Mouse (Mus musculus): ENCODE measurements around the gene Gm9958. TPM values are rescaled to one million over a fixed set of nuclear protein-coding genes. Genes with fewer than 3 reads are reported as not detected.

The Gm9958 gene
- polyA plus RNA-seq (2016; fragmentation: Nextera tagmentation; extraction: Ambion mirVana): 6.1 and 8.4 TPM in 2 replicates

DNA sequence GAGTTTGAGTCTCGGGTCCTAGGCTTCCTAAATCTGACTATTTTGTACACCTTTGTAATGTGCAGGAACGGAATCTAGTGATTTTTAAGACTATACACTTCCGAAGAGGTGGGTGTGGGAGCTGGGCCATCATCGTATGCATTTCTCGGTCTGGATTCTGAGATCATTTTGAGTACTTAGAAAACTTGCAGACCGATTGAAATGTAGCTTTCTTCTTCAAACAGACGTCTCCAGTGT lies at the start of gene Gm9958:
Gene Gm9958 (plus strand): TSS at position 138 of the 237 bp plus-strand sequence.
- no peak for ATAC-seq (ENCODE audit: insufficient number of reproducible peaks, insufficient read depth, low FRiP score, low TSS enrichment, low read depth)
- 3% methylated on average over 7 of the region's 7 CpGs for WGBS
- peak within 1 kb of the TSS; percentile 100 for H3K27ac ChIP-seq
- H3K9me3 ChIP-seq: no peaks in the 10 kb centered on the region
- peak within 1 kb of the TSS; percentile 73 for H3K4me2 ChIP-seq
- no peaks in the 10 kb centered on the region for H3K36me3 ChIP-seq
- peak within 1 kb of the TSS; percentile 98 for H3K9ac ChIP-seq (replicated peaks)
- peaks cover 20% of the 10 kb centered on the region for H3K4me1 ChIP-seq (replicated peaks)
- no peaks in the 10 kb centered on the region for H3K27me3 ChIP-seq
- peak within 1 kb of the TSS; percentile 94 for H3K4me3 ChIP-seq (replicated peaks)

DNA sequence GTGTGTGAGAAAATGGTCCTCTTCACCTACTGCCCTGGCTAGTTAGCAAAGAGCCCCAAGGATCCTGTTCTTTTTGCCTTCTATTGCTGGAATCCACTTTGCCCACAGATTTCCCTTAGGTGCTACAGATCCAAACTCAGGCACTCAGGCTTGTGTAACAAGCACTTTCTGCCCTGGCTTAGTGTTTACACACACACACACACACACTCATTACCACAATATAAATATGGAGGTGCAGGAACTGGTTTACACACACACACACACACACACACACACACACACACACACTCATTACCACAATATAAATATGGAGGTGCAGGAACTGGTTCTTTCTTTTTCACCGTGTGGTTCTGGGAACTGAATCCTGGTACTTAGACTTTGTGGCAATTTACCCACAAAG lies 35.9 kb upstream of the Gm9958 start:
- Histone ChIP-seq H3K9ac (replicated peaks) (no peak overlapping the region), H3K4me3 (replicated peaks) (no peak overlapping the region), H3K27ac (no peak overlapping the region), H3K4me2 (no peak overlapping the region), H3K36me3 (no peaks in the 10 kb centered on the region), H3K27me3 (no peaks in the 10 kb centered on the region), H3K9me3 (no peaks in the 10 kb centered on the region), H3K4me1 (replicated peaks) (no peaks in the 10 kb centered on the region)
- WGBS: 77% methylated on average over 1 of the region's 1 CpGs
- ATAC-seq (ENCODE audit: insufficient number of reproducible peaks, insufficient read depth, low FRiP score, low TSS enrichment, low read depth): no peak

DNA sequence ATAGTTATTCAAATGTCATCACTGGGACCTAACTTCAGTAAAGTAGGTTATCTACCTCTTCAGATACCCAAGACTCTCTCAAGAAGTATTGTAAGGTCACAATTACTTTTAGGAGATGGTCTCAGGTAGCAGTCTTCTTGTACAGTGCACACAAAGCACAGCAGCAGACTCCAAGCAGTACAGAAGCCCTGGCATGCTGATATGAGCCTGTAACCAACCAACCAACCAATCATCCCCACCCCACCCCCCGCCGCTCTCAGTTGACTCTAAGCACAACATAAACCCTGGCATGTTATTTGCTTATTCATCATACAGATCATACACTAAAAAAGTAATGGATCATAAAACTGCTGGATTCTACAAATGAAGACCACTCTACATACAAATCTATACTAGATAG lies 34.5 kb upstream of the Gm9958 start:
- Histone ChIP-seq H3K36me3 (no peaks in the 10 kb centered on the region), H3K4me2 (no peak overlapping the region), H3K4me3 (replicated peaks) (no peak overlapping the region), H3K9me3 (no peaks in the 10 kb centered on the region), H3K27me3 (no peaks in the 10 kb centered on the region), H3K4me1 (replicated peaks) (no peaks in the 10 kb centered on the region), H3K27ac (no peak overlapping the region), H3K9ac (replicated peaks) (no peak overlapping the region)
- no peak for ATAC-seq (ENCODE audit: insufficient number of reproducible peaks, insufficient read depth, low FRiP score, low TSS enrichment, low read depth)
- 86% methylated on average over 2 of the region's 2 CpGs for WGBS

DNA sequence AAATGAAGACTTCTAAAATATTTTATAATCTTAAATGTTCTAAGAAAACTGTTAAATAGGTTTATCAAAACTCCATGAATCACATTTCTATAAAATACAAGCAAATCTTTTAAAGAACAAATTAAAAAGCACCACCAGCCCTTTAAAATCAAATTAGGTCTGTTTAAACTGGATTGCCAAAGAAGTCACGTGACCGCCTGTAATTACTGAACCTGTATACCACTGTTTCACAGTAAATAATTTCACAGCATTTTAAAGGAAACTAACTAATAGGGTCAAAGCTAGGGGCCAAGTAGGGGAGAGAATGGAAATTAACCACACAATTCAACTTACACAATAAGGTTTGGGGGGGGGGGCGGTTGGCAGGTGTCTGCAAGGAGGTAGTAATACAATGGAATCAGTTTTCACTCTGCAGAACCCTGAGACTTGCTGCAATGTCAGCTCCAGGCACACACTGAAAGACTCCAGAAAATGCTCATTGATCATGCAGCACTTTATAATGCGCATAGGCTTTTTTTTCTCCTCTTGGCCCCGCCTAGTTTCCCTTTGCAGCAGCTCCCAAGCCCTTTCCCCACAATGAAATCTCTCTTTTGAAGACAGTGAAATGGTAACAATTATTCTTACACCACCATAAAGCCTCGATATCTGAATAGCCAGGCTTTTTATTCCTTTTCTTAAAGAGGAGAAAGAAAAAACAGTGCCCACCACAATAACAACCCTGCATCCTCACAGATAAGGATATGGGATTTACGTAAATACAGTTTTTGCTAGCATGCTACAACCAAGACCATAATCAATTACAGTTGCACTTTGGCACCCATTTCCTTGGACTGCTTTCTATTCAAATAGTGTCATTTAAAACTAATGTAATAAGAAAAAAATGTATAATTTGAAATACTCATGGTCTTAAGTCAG lies 28.6 kb upstream of the Gm9958 start:
- Histone ChIP-seq H3K4me3 (replicated peaks) (no peak overlapping the region), H3K9ac (replicated peaks) (no peak overlapping the region), H3K36me3 (no peaks in the 10 kb centered on the region), H3K4me1 (replicated peaks) (peaks cover 23% of the 10 kb centered on the region), H3K27me3 (no peaks in the 10 kb centered on the region), H3K27ac (no peak overlapping the region), H3K9me3 (no peaks in the 10 kb centered on the region), H3K4me2 (no peak overlapping the region)
- WGBS: 76% methylated on average over 7 of the region's 7 CpGs
- no peak for ATAC-seq (ENCODE audit: insufficient number of reproducible peaks, insufficient read depth, low FRiP score, low TSS enrichment, low read depth)

DNA sequence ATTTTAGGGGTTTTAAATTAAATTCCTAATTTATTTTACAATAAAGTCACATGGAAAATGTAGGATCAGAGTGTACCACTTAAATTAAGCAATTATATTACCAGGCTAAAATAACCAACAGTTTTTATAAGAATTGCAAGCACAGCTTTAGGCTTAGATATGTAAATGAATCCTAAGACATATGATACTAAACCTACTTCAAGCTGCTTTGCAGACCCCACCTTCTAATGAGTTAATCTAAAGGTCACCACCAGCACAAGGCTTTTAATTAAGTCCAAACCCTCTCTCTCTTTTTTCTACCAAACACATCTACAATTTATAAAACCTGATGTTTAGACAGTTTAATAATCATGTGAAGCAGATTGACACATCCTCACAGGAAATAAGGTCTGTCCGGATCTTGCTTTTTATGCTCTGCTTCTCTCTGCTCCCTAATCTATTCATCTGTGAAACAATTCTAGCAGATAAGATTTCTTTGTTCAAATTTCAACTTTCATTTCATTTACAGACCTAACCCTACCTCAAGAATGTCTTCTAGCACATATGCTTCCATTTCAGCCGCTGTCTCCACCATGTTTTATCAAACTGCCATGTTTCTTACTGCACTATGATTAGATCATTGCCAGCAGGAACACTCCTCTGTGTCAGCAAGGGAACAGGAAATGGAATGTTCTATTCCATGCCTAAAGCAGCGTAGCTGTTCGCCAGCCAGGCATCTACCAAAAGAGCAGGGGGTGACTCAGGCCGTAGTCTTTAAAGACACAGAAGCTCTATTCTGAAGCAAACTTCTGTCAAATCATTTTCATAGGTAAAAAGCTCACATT lies 27.7 kb upstream of the Gm9958 start:
- peak overlapping the region; percentile 41 for H3K4me2 ChIP-seq
- H3K27ac ChIP-seq: no peak overlapping the region
- no peaks in the 10 kb centered on the region for H3K36me3 ChIP-seq
- no peak overlapping the region for H3K4me3 ChIP-seq (replicated peaks)
- peaks cover 23% of the 10 kb centered on the region for H3K4me1 ChIP-seq (replicated peaks)
- ATAC-seq (ENCODE audit: insufficient number of reproducible peaks, insufficient read depth, low FRiP score, low TSS enrichment, low read depth): no peak
- no peak overlapping the region for H3K9ac ChIP-seq (replicated peaks)
- H3K9me3 ChIP-seq: no peaks in the 10 kb centered on the region
- whole genome bisulfite sequencing: 24% methylated on average over 5 of the region's 5 CpGs
- no peaks in the 10 kb centered on the region for H3K27me3 ChIP-seq

DNA sequence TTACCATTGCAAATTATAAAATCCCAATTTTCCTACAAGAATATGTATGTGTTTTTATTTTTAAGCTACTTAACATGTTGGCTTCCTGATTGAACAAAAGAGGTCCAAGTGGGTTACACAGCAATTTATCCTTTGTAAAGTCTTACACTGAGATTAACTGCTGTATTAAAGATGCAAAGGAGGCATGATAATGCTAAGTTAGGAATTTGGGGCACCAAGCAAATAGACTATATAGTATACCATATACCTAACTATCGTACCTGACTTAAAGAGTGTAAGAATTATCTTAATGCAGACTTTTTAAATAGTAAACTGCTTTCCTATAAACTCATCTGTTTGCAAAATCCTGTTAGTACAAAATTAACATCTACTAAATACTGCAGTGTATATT lies 27.1 kb upstream of the Gm9958 start:
- WGBS: 95% methylated on average over 1 of the region's 1 CpGs
- Histone ChIP-seq H3K27me3 (no peaks in the 10 kb centered on the region), H3K4me3 (replicated peaks) (no peak overlapping the region), H3K4me2 (peak overlapping the region; percentile 41; the same call in 1 of the 2 replicates), H3K9ac (replicated peaks) (no peak overlapping the region), H3K27ac (no peak overlapping the region), H3K4me1 (replicated peaks) (peaks cover 23% of the 10 kb centered on the region), H3K36me3 (no peaks in the 10 kb centered on the region), H3K9me3 (no peaks in the 10 kb centered on the region)
- no peak for ATAC-seq (ENCODE audit: insufficient number of reproducible peaks, insufficient read depth, low FRiP score, low TSS enrichment, low read depth)

DNA sequence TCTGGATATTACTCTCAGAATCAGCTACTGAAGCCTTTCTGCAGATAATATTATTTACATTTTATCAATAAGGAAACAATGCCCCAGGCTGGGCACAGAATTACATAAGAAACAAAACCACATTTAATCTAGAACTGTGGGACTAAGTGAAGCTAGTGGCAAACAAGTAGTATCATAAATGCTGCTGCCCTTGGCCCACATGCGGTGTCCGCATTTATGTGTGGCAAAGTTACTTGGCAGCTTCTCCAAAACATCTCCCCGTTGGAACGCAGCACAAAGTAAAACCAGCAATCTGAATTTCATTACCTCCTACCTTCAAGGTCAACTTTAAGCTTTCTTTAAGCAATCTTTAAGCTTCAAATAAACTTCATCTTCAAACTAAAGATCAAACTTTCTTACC lies 26.2 kb upstream of the Gm9958 start:
- Histone ChIP-seq H3K9me3 (no peaks in the 10 kb centered on the region), H3K36me3 (no peaks in the 10 kb centered on the region), H3K4me1 (replicated peaks) (peaks cover 23% of the 10 kb centered on the region), H3K27me3 (no peaks in the 10 kb centered on the region), H3K4me2 (no peak overlapping the region), H3K9ac (replicated peaks) (no peak overlapping the region), H3K27ac (no peak overlapping the region), H3K4me3 (replicated peaks) (no peak overlapping the region)
- ATAC-seq (ENCODE audit: insufficient number of reproducible peaks, insufficient read depth, low FRiP score, low TSS enrichment, low read depth): no peak
- 79% methylated on average over 4 of the region's 4 CpGs for WGBS

DNA sequence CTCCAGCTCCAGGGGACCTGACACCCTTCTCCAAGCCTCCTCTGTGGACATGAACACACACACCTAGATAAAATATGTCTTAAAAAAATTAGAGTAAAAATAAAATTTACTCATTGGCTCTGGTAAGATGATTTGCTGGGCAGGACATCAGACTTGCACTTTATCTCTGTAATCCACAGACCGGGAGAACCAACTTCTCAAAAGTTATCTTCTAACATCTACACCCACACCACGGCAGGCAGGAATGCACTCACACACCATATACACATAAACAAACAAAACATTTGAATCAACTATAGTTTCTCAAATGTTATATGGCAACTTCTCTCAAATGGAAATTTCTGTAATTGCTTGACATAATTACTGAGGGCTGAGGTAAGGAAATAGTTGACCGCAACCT lies 20.1 kb upstream of the Gm9958 start:
- Histone ChIP-seq H3K27ac (no peak overlapping the region), H3K27me3 (no peaks in the 10 kb centered on the region), H3K9ac (replicated peaks) (no peak overlapping the region), H3K9me3 (no peaks in the 10 kb centered on the region), H3K4me3 (replicated peaks) (no peak overlapping the region), H3K4me1 (replicated peaks) (no peaks in the 10 kb centered on the region), H3K4me2 (no peak overlapping the region), H3K36me3 (no peaks in the 10 kb centered on the region)
- ATAC-seq (ENCODE audit: insufficient number of reproducible peaks, insufficient read depth, low FRiP score, low TSS enrichment, low read depth): no peak
- 96% methylated on average over 3 of the region's 3 CpGs for WGBS

DNA sequence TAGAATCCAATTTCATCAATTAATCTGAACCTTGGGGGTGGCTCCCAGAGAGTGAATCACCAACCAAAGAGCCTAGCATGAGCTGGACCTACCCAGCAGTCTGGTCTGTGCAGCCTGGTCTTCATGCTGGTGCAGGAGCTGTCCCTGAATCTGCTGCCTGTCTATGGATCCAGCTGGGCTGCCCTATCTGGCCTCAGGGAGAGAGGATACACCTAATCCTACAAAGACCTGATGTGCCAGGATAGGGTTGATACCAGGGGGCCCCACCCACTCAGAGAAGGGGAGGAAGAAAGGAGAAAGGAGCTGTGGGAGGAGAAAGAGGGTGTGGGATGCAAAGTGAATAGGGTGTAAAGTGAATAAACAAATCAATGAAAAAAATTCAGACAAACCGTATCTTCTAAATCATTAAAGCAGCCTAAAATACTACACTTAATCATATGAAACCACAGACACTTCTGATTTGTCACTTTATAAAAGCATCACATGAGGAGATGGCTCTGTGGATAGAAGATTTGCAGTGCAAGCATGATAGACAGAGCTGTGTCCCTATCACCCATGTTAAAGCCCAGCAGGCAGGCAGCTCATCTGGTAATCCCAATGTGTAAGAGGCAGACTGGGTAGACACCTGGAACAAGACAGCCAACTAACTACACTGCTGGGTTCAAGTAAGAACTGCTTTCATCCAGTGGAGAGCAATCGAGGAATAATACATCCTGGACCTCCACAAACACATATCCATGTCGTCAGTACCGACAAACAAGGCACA lies 13.3 kb upstream of the Gm9958 start:
- Histone ChIP-seq H3K4me2 (no peak overlapping the region), H3K9me3 (no peaks in the 10 kb centered on the region), H3K36me3 (peaks cover 32% of the 10 kb centered on the region), H3K4me1 (replicated peaks) (no peaks in the 10 kb centered on the region), H3K4me3 (replicated peaks) (no peak overlapping the region), H3K27me3 (no peaks in the 10 kb centered on the region), H3K9ac (replicated peaks) (no peak overlapping the region), H3K27ac (no peak overlapping the region)
- ATAC-seq (ENCODE audit: insufficient number of reproducible peaks, insufficient read depth, low FRiP score, low TSS enrichment, low read depth): no peak
- 88% methylated on average over 4 of the region's 4 CpGs for WGBS

DNA sequence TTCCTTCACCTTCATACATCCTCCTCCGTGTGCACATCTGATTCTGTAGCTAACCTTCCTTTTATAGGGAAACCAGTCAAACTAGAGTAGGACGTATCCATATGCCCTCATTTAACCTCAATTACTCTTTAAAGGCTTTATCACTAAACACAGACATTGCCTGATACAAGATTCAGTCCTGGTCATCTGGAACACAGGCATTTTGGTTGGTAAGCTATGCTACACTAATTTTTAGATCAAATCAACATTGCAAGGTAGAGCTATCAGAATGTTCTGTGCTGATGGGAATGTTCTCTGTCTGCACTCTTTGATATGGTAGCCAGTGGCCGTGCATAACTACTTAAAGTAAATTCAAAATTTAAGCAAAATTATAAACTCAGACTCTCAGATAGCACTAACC lies 11.2 kb upstream of the Gm9958 start:
- H3K4me2 ChIP-seq: no peak overlapping the region
- WGBS: 91% methylated on average over 3 of the region's 3 CpGs
- H3K4me1 ChIP-seq (replicated peaks): no peaks in the 10 kb centered on the region
- peaks cover 42% of the 10 kb centered on the region for H3K36me3 ChIP-seq
- no peaks in the 10 kb centered on the region for H3K9me3 ChIP-seq
- no peaks in the 10 kb centered on the region for H3K27me3 ChIP-seq
- H3K27ac ChIP-seq: no peak overlapping the region
- H3K9ac ChIP-seq (replicated peaks): no peak overlapping the region
- no peak overlapping the region for H3K4me3 ChIP-seq (replicated peaks)
- no peak for ATAC-seq (ENCODE audit: insufficient number of reproducible peaks, insufficient read depth, low FRiP score, low TSS enrichment, low read depth)

DNA sequence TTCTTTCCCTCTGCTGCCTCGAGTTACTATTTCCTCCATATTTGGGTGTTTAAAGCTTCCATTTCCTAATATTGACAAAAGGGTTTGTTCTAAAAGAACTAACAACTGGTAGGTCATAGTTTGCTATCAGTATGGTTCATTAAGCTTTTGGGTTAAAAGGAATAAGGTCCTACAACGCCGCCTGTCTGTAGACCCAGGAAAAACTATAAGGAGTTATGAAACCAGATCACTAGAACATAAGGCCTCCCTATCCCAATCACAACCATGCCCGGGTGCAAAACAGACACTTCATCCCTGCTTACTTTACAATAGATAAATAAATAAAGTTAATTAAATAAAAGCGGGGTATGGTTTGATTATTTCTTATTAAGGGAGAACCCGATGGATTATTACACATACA lies 2.5 kb upstream of the Gm9958 start:
- Histone ChIP-seq H3K27ac (no peak overlapping the region), H3K9ac (replicated peaks) (peak overlapping the region; percentile 98), H3K4me2 (peak overlapping the region; percentile 73), H3K9me3 (no peaks in the 10 kb centered on the region), H3K27me3 (no peaks in the 10 kb centered on the region), H3K4me3 (replicated peaks) (peak overlapping the region; percentile 94), H3K36me3 (peaks cover 7% of the 10 kb centered on the region; the same call in 1 of the 2 replicates), H3K4me1 (replicated peaks) (peaks cover 20% of the 10 kb centered on the region)
- 4% methylated on average over 6 of the region's 6 CpGs for WGBS
- no peak for ATAC-seq (ENCODE audit: insufficient number of reproducible peaks, insufficient read depth, low FRiP score, low TSS enrichment, low read depth)

All from limb, embryonic 12.5 days (tissue).